Mouse (Mus musculus): ENCODE results near the gene Fam228b. TPM values are rescaled to one million over a fixed set of nuclear protein-coding genes. Genes with fewer than 3 reads are reported as not detected.
A peak's percentile ranks its signal among the peaks of the same experiment; 100 is the strongest.
"Not testable (repeated sequence)": the region's sequence is repeated elsewhere in the genome, so short reads cannot be mapped to it uniquely, and the experiment has no call there.

Fam228b gene
- total RNA-seq, 1 experiment from 2014 or later: 0.79 TPM

DNA sequence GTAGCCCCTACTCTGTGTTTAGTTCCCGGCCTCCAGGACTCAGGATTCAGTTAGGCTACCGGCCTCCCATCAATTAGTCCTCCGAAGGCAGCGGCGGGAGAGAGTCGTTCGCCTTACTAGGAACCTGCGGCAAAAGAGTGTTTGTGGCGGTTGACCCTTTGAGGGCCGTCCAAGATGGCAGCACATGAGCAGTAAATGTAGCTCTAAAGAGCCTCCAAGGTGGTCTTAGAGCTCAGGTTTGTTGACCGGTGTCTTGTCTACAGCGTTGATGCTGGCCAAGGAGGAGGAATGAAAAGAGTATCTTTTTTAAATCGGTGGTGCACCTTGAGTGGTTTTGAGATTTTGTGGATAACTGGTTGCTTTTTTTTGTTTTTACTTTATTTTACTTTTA is 261 bp upstream of the Fam228b start:
- peak; percentile 29 to 30; a peak in 3 of 4 replicates for ATAC-seq (replicated peaks in 1 of 2; ENCODE audit: insufficient read depth in 1 of 2, low FRiP score in 2 of 2, low TSS enrichment in 1 of 2, low read depth in 1 of 2, poor library complexity in 2 of 2, severe bottlenecking in 2 of 2)

DNA sequence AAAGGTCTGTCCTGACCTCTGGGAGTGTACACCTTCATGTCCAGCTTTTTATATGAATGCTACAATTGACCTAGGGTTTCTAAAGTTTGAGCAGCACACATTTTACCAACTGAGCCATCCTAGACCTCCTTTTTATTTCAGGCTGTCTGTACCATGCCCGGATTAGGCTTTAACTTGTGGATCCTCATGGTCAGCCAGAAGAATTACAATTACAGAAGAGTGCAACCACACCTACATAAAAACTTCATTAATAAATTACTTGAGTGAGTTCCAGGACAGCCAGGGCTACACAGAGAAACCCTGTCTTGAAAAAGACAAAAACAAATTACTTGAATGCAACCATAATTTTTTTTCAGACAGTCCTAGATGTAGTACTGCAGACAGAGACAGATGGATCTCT is 12.0 kb downstream of the Fam228b start:
- ATAC-seq (replicated peaks in 1 of 2; ENCODE audit: insufficient read depth in 1 of 2, low FRiP score in 2 of 2, low TSS enrichment in 1 of 2, low read depth in 1 of 2, poor library complexity in 2 of 2, severe bottlenecking in 2 of 2): no peak

DNA sequence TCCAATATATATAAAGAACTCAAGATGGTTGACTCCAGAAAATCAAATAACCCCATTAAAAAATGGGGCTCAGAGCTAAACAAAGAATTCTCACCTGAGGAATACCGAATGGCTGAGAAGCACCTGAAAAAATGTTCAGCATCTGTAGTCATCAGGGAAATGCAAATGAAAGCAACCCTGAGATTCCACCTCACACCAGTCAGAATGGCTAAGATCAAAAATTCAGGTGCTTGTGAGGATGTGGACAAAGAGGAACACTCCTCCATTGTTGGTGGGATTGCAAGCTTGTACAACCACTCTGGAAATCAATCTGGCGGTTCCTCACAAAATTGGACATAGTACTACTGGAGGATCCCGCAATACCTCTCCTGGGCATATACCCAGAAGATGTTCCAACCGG is 14.6 kb downstream of the Fam228b start:
- ATAC-seq (replicated peaks in 1 of 2; ENCODE audit: insufficient read depth in 1 of 2, low FRiP score in 2 of 2, low TSS enrichment in 1 of 2, low read depth in 1 of 2, poor library complexity in 2 of 2, severe bottlenecking in 2 of 2): not testable (repeated sequence)

DNA sequence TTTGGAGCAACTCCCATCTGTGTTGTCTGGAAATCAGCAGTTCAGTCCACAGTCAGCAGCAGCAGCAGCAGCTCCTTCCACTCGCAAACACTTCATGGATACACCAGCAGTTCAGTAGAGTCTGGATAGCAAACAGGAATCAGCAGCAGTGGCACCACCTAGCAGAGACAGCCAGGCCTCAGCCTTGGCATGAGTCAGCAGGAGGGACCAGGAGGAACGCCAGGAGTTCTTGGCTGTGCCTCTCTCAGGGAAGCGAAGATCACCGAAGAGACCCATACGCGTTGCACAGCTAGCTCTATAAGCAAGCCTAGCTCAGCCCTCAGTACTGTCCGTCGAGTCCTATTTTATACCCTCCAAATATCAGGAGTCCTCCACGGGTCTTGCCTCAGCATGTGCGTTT is 24.6 kb downstream of the Fam228b start:
- no peak for ATAC-seq (replicated peaks in 1 of 2; ENCODE audit: insufficient read depth in 1 of 2, low FRiP score in 2 of 2, low TSS enrichment in 1 of 2, low read depth in 1 of 2, poor library complexity in 2 of 2, severe bottlenecking in 2 of 2)

DNA sequence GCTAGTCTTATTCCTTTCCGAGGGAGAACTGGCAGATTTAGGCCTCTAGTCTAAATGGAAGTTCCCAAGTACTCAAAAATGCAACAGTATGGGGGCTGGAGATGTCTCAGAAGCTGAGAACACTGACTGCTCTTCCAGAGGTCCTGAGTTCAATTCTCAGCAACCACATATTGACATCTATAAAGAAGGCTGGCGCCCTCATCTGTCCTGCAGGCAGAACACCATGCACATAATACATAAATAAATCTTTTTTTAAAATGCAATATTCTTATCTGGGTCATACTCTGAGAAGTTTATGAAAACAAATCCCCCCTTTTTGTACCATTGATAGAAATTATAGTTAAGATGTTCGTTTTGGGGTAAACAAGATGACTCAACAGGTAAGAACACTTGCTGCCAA is 26.9 kb downstream of the Fam228b start:
- ATAC-seq (replicated peaks in 1 of 2; ENCODE audit: insufficient read depth in 1 of 2, low FRiP score in 2 of 2, low TSS enrichment in 1 of 2, low read depth in 1 of 2, poor library complexity in 2 of 2, severe bottlenecking in 2 of 2): no peak

DNA sequence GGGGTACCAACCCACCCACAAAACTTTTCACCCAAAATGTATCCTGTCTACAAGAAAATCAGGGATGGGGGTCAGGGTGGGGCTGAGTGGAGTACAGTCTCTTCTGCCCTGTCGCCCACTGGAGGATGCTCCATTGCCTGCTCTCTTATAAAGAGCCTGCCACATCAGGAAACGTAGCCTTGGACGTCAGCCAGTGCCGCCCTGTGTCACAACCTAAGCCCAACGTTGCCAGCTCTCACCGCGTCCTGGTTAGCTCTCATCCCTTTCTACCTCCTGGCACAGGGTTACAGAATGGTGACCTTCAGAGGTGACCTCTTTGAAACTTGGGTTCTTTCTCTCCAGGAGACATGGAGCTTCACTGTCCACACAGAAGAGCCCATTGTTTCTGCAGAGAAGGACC is 28.2 kb downstream of the Fam228b start:
- no peak for ATAC-seq (replicated peaks in 1 of 2; ENCODE audit: insufficient read depth in 1 of 2, low FRiP score in 2 of 2, low TSS enrichment in 1 of 2, low read depth in 1 of 2, poor library complexity in 2 of 2, severe bottlenecking in 2 of 2)

DNA sequence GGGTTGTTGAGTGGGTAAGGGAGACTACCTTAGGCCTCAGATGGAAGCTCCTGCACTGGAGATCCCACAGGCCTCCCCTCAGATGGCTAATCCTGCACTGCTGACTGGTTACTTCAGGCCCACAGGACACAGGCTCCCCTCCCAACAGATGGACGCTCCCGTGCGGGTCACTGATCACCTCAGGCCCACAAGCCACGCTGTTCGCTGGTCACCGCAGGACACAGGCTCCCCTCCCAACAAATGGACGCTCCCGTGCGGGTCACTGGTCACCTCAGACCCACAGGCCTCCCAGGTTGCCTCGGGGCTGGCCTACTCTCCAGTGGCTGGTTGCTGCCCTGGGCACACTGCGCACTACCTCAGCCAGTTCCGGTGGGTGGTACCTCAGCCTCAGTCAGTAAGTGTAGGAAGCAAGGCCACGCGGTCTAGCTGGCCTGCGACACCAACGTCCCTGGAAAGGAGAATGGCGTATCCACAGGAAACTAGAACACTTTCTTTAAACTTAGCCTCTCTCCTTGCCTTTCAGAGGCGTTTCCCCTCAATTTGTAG is 31.0 kb downstream of the Fam228b start, which contains the start of gene Fam228a:
Gene Fam228a (minus strand): TSS at position 400 of the 546 bp plus-strand sequence.
- ATAC-seq (replicated peaks in 1 of 2; ENCODE audit: insufficient read depth in 1 of 2, low FRiP score in 2 of 2, low TSS enrichment in 1 of 2, low read depth in 1 of 2, poor library complexity in 2 of 2, severe bottlenecking in 2 of 2): no peak

DNA sequence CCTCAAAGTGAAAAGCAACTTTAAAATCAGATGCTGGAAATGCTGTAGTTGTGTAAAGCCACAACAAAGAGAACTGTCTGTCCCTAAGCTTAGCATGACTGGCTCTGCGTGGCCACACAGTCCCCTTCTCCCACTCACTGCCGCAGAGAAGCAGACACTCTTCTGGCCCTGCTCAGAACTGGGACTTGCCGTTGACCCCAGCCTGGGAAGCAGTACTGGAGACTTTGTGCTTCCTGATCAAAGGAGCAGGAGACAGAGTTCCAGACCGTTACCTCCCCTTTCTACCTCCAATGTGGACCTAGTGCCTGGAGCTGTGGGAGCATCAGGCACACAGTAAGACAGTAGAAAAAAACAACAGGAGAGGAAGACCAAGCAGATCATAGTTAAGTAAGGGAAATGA is 36.7 kb downstream of the Fam228b start:
- no peak for ATAC-seq (replicated peaks in 1 of 2; ENCODE audit: insufficient read depth in 1 of 2, low FRiP score in 2 of 2, low TSS enrichment in 1 of 2, low read depth in 1 of 2, poor library complexity in 2 of 2, severe bottlenecking in 2 of 2)

DNA sequence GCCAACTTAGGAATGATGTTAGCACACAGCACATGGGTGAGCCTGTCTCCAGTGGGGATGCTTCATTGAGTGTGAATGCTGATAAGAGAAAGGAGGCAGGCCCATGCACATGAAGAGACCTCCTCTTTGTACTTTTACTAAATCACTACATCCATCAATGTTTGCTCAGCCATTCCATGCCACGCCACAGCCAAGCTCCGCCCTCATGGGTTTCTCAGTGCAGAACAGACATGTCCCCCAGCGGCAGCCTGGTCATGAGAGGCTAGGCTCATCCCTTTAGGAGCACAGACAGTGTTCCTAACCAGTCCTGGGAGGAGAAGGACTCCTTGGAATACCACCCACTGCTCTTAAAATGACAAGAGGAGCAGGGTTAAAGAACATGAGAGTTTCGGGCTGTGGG is 37.4 kb downstream of the Fam228b start:
- ATAC-seq (replicated peaks in 1 of 2; ENCODE audit: insufficient read depth in 1 of 2, low FRiP score in 2 of 2, low TSS enrichment in 1 of 2, low read depth in 1 of 2, poor library complexity in 2 of 2, severe bottlenecking in 2 of 2): no peak

DNA sequence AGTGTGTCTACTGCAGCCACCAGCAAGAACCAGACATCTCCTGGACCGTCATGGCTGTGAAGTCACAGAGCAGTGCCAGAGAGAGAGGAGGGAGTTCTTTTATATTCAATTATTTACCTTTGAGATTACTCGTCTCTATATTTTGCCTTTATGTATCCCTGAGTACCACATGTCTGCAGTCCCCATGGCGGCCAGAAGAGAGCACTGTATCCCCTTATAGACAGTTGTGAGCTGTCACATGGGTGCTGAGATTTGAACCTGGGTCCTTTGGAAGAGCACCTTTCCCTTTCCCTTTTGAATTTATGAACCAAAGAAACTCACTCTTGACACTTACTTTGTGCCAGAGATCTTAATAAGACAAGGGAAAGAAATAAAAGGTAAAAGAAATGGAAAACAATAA is 39.9 kb downstream of the Fam228b start:
- ATAC-seq (replicated peaks in 1 of 2; ENCODE audit: insufficient read depth in 1 of 2, low FRiP score in 2 of 2, low TSS enrichment in 1 of 2, low read depth in 1 of 2, poor library complexity in 2 of 2, severe bottlenecking in 2 of 2): no peak

DNA sequence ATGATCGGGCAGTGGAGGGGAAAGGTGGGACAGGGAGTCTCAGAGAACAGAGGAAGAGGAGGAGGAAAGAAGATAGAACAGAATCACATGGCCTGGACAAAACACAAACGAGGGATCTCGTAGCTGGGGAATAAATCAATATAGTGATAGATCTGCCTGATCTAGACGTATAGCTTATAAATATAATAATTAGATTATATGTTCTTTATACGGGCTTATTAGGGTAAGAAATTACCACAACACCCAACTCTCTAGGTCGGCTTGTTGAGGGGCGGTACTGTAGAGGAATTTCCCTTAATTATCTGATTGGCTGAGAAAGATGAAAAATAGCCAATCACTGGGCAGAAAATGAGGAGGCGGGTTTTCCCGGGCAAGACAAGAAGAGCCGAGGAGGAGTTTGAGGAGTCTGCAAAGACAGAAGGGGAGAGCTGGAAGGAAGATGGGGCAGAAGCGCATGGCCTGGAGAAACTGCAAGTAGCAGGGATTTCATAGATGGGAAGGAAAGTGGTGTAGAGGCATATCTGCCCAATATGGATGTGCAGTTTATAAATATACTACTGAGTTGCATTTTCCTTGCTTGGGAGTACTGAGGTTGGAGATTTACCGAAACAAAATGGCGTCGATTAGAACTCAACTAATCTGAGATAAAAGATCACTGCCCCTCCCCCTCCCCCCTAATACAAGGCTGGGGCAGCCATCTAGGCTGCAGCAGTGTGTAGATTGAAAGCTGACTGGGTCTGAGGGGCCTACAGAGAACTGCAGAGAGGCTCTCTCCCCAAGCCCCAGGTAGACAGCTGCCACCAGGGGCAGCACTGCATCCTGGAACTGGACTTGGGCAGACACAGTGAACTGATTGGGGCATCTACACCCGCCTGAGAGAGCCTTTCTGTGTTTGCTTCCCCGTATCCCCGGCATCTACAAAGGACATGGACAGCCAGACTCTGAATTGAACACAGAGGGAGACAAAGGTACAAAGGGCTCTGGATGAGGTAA is 49.0 kb downstream of the Fam228b start:
- ATAC-seq (replicated peaks in 1 of 2; ENCODE audit: insufficient read depth in 1 of 2, low FRiP score in 2 of 2, low TSS enrichment in 1 of 2, low read depth in 1 of 2, poor library complexity in 2 of 2, severe bottlenecking in 2 of 2): no peak

DNA sequence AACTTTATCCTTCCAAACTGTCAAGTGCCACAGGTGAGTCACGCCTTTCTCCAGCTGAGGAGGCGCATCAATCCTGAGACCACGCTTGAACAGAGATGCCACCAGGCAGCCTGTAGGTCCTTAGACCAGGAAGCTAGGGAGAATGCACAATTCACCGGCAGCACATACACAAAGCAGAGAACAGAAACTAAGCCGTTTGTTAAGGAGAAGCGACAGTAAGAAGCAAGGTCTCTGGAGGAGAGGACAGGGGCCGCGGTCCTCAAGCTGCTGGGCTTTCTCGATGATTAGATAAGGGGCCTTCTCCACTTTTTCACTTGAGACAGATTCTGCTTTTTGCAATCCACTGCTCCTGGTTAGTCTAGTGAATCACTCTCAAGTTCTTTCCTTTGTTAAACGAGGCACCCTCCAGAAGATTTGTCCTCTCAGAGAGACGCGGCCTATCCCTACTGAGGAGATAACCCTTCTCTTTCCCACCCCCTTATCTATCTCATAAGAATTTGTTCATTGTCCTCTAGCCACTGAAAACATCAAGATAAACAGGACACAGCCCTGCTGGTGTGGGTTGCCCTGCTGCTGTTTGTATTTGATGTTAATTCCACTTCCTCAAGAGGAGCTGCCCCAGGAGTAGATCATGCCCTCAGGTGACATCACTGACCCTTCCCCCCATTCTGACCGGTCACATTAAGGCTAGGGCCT is 49.9 kb downstream of the Fam228b start:
- no peak for ATAC-seq (replicated peaks in 1 of 2; ENCODE audit: insufficient read depth in 1 of 2, low FRiP score in 2 of 2, low TSS enrichment in 1 of 2, low read depth in 1 of 2, poor library complexity in 2 of 2, severe bottlenecking in 2 of 2)

DNA sequence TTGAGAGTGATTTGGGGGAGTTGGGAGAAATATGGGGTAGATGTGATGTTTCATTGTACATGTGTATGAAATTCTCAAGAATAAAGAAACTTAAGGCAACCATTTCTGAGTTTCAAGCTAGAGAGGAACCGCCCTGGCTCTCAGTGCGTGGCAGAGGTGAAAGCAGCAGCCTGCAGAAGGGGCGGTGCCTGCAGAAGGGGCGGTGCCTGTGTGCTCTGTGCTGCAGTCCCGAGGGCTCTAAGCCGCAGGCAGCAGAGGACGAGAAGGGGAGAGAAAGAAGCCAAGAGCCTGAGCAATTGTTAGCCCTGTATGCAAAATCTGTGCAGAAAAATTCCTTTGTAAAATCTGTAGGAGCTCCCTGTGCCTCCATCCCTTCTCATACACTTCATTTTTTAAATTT is 51.6 kb downstream of the Fam228b start:
- peak; percentile 97 to 98 for ATAC-seq (replicated peaks in 1 of 2; ENCODE audit: insufficient read depth in 1 of 2, low FRiP score in 2 of 2, low TSS enrichment in 1 of 2, low read depth in 1 of 2, poor library complexity in 2 of 2, severe bottlenecking in 2 of 2)

DNA sequence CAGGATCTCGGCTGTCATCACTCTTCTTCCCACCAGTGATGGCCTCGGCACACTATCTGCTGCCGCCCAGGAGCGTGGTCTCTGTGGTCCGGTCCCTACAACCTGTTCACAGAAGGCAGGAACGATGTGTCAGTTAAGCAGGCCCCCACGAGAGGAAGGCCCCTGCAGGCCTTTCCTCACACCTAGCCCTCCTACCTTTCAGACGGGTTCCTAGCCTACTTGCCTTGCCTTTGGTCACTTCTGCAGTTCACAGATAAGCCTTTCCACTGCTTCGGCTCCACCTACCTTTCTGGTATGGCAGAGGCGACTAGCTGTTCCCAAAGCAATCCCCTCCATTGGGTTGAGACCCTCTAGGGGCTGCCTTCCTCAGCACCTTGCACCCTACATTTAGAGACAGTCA is 53.5 kb downstream of the Fam228b start:
- no peak for ATAC-seq (replicated peaks in 1 of 2; ENCODE audit: insufficient read depth in 1 of 2, low FRiP score in 2 of 2, low TSS enrichment in 1 of 2, low read depth in 1 of 2, poor library complexity in 2 of 2, severe bottlenecking in 2 of 2)

DNA sequence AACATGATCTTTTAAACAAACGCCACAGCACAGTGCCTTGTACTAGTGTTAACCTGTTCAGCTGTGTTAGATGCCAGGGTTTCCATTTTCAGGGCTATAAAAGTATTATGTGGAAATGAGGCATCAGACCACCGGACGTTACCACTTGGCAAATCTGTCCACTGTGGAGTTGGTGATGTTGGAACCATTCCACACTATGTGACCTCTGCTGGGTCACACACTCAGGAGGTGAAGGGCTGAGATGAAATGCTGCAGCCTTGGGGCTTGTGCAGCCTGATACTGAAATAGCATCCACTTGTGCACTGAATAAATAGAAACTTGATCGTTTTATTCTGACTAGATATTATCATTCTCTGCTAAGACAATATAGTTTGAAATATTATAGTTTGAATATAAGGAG is 55.7 kb downstream of the Fam228b start:
- ATAC-seq (replicated peaks in 1 of 2; ENCODE audit: insufficient read depth in 1 of 2, low FRiP score in 2 of 2, low TSS enrichment in 1 of 2, low read depth in 1 of 2, poor library complexity in 2 of 2, severe bottlenecking in 2 of 2): no peak

DNA sequence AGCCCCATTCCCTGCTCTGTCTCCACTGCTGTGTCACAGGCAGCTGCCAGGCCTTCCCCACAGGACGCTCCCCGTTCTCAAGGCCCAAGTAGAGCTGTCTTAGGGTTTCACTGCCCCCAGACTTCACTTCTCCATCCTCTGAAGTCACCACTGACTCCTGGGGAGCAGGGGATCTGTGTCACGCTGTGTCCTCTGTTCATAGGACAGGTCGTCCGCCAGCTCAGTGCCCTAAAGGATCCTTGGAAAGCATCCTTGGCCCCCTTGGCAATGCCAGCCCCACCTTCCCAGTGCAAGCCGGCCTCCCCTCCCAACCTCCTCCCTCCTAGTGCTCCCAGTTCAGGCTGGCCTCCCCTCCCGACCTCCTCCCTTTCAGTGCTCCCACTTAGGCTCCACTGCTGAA is 59.1 kb downstream of the Fam228b start:
- ATAC-seq (replicated peaks in 1 of 2; ENCODE audit: insufficient read depth in 1 of 2, low FRiP score in 2 of 2, low TSS enrichment in 1 of 2, low read depth in 1 of 2, poor library complexity in 2 of 2, severe bottlenecking in 2 of 2): no peak

DNA sequence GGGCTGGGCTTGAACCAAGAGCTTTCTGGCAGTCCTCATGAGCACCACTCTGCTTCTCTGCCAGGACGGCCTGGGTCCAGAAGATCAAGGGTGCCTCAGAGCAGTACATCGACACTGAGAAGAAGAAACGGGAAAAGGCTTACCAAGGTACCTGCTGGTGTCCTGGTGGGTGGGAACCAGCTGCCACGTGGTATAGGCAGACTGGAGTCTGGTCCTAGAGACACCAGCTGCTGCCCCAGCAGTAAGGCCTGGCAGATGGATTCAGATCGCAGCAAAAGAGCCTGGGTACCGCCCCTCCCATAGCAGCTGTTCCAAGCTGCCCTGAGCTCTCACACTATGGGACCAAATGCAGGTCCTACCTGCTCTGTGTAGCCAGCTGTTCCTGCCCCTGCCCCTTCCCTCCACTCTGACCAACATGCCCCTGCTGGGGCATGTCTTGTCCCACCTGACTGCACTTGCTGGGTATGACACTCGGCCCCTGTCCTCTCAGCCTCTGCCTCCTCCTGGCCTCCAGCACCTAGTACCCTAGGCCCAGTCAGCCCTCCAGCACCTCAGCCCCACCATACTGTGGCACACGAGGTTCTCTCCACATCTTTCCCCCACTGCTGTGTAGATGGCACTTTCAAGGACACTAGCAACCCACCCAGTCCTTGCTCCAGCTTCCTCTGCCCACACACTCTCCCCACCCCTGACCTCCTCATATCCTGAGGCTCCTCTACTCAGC is 60.0 kb downstream of the Fam228b start:
- ATAC-seq (replicated peaks in 1 of 2; ENCODE audit: insufficient read depth in 1 of 2, low FRiP score in 2 of 2, low TSS enrichment in 1 of 2, low read depth in 1 of 2, poor library complexity in 2 of 2, severe bottlenecking in 2 of 2): no peak

DNA sequence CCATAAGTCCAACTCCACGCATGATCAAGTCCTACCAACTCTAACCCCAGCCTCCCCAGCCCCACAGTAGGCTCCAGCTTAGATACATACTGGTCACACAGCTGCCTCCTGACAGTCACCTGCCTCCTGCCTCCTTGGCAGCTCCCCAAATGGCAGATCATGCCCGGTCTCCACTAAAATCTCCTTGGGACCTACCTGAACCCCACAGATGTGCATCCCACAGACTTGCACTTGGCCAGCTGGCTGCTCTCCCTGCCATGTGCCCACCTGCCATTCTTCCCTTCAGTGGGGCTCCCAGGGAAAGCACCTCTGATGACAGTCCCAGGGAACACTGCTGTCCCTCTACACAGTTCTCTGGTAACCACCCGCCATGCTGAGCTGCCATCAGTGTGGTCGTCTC is 60.8 kb downstream of the Fam228b start:
- ATAC-seq (replicated peaks in 1 of 2; ENCODE audit: insufficient read depth in 1 of 2, low FRiP score in 2 of 2, low TSS enrichment in 1 of 2, low read depth in 1 of 2, poor library complexity in 2 of 2, severe bottlenecking in 2 of 2): no peak

All from hematopoietic stem cell, adult 5-6 weeks (primary cell).